Mouse (Mus musculus) T-helper 2 cell (primary cell): Measurements from ENCODE around the gene Dstn.

Source experiments
- in situ Hi-C: fragments of 300-600 bp; cut with MboI, MseI; formaldehyde crosslinking; loops from one replicate; pipeline ENCODE4 v1.15.1; 2025; ENCODE audit warnings: high pct_unique_total_duplicates

Gene Dstn

DNA sequence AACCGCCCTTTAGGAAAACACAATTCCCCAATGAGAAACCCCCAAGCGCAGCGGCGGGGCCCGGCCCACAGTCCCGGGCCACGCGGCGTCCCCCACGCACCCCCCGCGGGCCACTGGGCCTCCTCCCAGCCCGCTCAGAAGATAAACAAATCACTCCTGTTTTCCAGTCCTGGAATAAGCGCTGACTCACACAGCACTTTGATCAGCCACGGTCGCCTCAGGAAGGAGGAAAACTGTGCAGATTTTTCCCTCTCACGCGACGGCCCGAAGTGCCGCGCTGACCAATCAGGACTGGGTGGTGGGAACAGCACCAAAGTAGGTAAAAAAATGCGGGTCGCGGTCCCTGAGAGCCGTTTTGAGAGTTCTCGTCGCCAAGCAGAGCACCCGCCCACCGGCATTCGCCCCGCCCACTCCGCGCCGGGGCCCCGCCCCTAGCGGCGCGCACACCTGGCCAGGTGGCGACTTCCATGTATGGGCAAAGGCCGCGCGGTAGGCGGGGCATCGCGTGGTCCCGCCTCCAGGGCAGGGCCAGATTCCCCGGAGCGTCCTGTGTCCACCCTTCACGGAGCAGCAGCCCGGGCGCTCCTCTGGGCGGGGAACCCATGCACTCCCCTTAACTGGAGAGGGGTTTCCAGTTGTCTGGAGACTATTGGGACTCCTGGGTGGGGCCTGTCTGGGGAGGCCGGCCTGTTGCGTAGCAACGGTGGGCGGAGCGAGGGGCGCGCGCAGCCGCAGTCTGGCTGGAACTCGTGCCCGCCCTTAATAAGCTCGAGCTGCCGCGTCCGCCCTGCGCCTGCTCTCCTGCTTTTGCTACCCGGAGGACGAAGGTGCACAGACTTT is at the start of gene Dstn:
Gene Dstn, plus strand, starts transcription at position 561 of the 840 bp plus-strand sequence.
- in situ Hi-C loops, result no loop called here

DNA sequence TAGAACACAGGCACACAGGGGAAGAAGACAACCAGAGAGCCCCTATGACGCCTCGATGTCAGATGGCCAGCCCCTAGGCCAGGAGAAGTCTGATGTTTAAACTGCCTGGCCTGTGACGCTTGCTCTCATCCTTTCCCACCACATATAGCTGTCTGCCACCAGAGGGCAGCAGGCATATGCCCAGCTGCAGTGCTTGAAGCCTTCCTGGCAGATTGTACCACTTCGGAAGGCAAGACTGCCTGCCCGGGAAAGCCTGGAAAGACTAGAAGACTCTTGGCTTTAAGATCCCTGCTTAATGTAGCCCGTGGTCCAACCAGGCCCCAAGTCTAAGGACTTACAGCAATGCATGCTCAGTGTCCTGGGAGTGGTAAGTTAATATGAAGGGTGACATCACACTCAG is 47.8 kb upstream of the Dstn start:
- in situ Hi-C loops, result no loop called here

DNA sequence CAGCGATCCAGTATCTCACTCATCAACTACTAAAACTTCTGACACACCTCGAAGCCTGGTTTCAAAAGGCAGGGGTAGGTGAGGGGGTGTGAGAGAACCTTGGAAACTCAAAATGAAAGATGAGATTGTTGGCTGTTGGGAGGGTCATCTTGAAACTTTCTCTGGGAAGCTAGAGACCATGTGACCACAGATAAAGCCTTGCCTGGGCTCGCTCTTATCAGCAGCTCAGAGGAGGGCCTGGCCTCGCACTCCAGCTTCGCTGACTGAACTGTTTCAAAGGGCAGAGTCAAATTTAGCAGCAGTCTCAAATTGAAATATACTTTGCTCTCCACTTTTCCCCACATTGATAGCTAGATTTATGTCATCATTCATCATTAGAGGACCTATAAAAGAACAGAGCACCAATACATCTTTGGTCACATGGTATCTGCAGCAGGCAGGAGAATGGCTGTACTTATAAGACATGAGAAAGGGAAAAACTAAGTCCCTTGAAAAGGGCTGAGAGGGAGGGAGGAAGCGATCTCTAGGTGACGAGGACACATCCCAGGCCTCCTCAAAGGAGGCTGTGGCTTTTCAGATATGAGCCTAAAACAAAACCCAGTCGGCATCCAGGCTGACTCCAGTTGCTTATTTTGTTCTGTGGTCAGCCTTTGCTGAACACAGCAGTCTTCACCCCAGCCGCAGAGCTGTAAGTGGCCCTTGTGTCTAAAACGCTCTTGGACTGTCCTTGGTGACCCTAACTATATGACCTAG is 44.0 kb upstream of the Dstn start:
- in situ Hi-C loops, result no loop called here

DNA sequence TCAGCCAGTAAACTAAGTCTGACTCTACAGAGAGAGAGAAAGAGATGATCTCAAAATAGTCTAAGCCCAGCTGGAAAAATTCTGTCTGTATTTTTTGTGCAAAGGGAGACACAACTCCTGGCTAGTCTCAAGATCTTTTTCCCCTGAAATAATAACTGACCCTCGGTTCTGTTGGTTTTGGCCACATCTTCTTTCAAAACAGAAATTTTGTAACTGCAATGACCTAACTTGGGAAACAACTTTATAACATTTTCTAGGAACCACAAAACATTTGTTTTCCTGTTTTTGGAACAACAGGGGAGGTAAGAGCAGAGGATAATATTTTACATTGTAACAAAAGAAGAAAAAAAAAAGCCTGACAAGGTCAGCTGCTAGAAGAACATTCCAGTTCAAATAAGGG is 39.1 kb upstream of the Dstn start:
- in situ Hi-C loops, result no loop called here

DNA sequence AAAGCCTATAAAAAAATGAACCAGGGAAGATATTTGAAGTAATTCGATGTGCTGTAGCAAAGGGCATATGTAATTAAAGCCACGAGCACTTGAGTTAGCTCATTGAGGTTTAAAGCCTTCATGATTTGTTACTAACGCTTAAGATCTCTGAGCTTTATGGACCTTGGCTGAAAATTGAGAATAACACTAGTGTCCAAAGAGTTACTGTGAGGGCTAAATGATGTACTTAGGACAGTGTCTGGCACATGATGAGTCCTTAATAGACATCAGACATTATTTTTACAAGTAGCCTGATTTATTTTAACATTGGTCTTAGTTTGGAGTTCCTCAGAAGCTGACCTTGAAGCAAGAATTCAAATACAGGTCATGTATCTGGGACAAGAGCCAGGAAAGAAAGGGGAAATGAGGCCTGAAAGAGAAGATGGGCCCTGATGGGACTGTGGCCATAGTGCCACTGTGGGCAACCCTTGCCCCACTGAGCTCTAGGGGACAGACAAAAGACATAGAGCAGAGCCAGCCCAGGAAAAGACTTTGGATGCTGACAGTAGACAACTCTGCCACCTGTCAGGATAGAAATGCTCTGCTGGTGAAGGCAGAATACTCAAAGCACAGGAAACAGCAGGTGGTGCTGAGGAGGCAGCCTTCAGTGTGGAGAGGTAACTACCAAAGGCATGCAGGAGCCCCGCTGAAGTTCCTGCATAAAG is 38.0 kb upstream of the Dstn start:
- in situ Hi-C loops, result no loop called here

DNA sequence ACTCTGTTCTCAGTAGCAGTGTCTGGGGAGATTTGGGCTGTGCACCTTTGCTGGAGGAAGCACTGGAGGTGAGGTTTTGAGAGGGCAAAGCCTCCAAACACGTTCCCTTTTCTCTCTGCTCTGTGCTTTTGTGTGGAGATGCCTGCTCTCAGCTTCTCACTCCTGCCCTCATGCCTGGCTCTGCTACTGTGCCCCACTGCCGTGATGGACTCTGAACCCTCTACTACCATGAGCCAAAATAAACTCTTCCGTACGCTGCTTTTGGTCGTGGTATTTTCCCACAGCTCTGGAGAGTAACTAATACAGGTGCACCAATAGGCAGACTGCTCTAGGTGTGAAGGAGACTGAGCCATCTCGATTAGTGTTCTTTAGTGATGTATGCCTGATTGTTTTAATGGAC is 35.8 kb upstream of the Dstn start:
- in situ Hi-C loops, result no loop called here

DNA sequence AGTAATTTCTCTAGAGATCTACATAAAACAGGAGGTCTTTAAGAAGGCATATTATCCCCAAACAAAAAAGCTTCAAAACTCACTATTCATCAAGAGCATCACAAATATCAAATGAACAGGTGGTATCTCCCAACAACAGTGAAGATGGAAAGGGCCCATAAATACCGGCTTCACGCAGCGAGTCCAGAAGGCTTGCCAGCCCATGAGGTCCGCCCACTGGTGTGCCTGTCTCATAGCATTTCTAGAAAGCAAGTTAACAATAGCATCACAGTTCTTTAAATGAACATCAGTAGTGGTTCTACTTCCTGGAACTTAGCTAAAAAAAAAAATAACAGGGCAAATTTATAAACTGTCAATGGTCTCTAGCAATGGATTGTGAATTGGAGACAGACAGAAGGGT is 33.1 kb upstream of the Dstn start:
- in situ Hi-C loops, result no loop called here

DNA sequence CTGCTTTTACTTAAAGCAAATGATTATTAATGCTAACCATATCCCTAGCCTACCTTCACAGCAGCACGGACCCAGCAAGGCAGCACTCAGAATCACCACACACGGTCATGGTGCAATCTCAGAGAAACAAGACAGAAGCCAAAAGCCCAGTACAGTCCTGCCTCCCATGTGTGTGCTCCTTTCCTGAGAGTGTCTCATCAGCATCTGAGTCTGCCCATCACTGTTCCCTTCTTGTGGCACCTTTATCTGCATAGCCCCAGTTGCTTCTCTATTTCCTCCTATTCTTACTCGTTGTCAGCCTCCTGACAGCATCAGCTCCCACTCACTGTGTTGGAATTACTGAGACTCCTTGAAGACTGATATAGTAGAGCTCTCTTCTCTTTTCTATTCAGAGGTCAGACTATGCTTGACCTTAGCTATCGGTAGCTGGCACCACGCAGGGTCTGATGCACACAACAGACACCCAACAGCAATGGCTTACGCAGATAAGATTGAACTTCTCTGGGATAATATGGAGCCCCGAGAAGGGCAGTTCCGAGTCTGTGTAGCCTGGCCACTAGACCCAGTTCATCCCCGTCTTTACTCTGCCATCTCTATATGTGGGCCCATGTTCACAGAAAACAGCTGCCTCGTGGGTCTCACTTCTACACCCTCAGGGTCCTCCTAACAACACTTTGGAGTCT is 32.4 kb upstream of the Dstn start:
- in situ Hi-C loops, result no loop called here

DNA sequence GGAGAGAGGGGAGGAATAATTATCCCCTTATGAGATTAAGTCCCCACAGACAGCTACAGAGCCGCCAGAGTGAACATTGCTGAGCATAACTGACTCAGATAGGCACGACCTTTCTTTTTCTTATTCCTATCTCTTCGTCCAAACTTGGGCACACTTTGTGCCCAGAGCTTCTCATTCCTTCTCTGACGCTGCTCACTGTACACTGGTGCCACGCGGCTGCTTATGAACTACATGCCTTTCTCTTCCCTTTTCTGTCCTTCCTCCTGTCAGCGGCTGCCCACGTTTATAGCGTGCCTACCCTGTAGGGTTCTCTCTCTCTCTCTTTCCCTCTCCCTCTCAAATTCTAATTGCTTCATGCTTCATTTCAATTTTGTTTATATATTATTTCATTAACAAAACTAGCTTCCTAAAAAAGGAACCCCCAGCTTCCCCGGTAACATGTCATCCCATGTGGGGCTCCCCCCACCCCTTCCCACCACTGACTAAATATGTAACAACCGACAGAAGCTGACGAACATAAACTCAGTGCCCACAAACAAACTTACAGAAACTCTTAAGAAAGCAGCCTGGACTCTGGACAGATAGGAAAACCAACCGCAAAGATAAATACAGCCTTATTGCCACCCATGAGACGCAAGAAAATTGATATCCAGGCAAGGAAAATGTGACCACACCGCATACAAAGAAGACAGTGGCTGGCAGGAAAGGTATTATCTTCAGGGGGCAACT is 25.8 kb upstream of the Dstn start:
- in situ Hi-C loops, result no loop called here

DNA sequence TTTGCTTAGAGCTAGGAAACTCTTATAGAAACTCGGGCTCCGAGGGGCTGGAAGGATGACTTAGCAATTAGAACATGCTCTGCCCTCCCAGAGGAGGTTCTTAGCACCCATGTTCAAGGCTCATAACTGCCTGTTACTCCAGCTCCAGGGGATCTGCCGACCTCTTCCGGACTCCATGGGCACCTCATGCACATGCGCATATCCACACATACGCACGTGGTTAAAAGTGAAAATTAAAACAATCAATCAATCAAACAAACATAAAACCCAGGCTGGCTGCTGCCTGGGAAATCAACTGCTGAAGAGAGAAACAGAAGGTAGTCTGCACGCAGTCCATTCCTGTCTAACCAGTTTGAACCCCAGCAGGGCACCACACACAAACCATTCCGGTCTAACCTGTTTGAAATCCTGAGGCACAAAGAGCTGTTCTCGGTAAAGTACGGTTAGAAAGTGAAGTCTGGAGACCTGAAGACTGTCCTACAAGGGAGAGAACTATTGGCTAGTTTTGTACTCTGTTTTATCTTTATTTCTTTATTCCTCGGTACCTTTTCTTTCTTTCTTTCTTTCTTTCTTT is 25.2 kb upstream of the Dstn start:
- in situ Hi-C loops, result no loop called here

DNA sequence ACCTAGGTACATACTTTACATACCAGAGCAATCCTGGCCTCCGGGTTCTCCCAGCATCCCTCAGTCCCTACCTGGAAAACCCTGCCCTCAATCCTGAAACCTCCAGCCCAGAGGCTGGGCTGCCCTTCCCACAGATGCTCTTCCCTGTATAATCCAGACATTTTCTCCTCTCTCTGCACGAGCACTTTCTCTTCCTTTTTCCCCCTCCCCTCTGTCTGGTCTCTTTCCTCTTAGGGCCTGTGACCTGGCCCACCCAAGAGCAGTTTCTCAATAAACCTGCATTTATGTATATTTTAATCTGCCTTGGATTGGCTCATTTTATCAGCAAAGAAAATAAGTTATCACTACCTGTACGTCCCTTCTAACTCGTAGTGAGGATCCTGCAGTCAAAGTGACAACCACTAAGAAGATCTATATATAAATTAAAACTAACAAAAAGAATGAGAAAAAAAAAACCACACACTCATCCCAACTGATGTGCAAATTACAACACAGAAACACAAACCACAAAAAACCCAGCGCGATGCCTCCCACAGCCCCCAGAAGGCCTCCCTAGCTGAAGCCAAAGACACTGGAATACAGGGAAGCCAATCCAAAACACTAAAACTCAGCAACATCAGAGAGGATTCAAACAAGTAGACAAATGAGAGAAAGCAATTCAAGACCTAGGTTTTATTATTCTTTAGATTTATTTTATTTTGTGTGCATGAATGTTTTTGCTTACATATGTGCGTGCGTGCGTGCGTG is 23.6 kb upstream of the Dstn start:
- in situ Hi-C loops, result no loop called here

DNA sequence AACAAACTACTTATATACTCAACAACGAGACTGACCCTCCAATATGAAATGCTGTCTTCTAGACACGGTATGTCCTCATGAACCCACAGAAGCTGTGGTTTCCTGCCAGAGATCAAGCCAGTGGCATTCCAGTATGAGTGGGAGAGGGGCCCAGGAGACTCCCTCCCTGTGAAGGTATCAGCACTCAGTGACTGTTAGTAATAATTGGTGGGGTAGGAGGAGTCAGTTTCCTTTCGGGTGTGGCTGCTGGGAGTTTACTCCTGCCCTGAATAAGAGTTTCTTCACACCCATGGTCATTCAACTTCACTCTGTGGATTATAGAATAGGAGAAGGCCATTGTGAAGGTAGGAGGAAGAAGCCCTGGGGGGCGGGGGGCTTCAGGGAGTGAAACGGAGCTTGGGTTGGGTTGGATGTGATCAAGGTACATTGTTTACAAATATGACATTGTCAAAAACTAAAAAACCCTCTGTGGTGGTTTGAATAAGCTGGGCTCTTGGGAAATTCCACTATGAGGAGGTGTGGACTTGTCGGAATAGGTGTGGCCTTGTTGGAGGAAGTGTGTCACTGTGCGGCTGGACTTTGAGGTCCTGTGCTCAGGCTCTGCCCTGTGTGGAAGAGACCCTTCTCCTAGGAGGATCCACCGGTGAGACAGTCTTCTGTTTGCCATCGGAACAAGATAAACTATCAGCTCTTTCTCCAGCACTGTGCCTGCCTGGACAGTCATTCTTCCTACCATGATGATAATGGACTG is 15.5 kb upstream of the Dstn start:
- in situ Hi-C loops, result no loop called here

DNA sequence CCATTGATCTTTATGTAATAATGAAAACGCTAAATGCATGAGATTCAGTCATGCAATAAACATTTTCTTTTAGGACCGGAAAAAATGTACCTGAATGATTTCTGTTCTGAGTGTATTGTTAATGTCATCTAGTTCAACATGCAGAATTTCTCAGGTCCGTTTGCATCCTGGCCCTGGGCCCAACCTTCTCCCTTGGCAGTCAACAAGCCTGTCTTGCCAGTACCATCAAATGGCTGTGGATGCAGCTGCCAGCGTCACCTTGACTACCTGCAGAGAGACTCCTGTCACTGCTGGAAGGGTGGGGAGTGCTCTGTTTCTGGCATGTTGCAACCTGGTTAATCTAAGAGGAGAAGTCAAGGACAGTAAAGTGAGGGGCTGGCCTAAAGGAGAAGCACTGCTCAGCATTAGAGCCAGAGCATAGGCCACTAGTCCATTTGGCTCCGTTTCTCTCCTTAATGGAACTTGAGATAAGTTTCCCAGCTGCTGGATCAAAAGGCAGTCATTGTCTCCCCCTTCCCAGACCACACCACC is 14.2 kb upstream of the Dstn start:
- in situ Hi-C loops, result no loop called here

DNA sequence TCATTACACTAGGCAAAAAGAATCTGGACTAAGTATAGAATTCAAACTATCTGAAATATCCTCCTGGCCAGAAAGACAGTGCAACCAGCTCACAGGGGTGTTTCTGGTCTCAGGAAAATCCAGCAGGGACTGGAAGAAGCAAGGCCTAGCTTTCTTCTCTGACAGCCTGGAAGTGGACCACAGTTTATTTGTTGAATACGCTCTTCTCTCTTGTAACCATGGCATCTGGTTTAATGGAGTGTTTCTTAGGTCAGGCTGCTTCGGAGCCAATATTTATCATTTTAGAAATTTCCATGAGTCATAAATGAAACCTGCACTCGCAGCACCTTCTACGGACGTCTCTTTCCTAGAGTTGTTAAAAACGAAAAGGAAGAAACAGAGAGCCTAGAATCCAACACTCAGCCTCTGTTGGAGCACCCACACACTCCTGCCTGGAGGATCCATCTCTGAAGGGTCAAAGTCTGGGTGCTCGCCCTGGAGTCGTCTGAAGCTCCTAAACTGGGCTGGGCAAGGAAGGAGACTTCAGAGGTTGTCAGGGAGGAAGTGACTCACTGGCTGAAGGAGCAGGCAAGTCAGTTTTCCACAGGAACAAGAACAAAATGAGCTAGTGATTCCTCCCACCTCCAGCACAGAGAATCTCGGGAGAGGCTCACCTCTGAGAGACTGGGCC is 11.6 kb upstream of the Dstn start:
- in situ Hi-C loops, result no loop called here

DNA sequence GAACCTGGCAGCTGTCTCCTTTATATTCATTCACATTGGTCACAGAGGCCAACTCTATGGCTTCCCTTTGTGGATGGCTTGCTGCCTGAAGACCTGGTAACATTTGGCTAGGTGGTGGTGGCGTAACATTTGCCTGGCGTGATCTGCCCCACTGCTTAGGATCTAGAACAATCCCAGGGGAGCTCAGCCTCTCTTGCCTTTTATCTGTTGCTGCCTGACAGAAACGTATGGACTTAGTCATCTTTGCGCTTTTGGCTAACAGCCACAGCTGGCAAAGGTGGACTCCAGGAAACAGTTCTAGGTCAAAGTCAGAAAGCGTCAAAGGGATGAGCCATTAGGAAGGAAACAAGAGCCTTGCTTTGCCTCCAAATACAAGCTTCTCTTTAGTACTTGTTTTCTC is 10.2 kb upstream of the Dstn start:
- in situ Hi-C loops, result no loop called here

DNA sequence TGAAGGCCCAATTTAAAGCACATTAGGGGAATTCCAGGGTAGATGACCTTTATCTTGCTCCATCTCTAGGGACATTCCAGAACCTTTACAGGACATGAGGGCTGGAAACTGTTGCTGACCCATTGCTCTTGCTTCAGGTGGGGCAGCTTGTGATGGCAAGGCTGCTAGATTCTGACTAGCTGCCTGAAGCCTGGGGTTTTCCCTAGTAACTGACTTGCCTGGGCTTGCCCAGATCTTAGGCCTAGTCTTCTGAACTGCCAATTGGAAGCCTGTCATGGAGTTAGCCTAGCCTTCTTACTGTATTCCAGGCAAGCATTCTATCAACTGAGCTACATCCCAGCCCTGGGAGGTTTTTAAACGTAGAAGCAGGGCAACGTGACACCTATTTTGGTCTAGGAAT is 5.9 kb upstream of the Dstn start:
- in situ Hi-C loops, result no loop called here

DNA sequence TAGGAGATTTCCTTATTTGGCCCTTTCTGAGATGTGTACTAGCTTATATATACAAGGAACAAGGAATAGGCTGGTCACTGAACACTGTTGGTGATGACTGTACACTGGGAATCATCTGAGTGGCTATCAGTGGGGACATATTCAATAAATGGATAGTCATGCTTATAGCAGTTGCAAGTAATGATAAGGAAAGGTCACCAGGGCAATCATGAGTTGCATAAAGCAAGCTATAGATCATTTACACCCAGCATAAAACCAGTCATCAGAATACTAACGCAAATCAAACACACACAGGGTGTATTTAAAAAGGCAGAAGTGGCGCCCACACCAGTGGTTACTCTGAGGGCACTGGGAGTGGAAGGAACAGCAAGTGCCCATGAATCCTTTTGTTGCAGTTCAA is 2.9 kb upstream of the Dstn start:
- in situ Hi-C loops, result no loop called here

DNA sequence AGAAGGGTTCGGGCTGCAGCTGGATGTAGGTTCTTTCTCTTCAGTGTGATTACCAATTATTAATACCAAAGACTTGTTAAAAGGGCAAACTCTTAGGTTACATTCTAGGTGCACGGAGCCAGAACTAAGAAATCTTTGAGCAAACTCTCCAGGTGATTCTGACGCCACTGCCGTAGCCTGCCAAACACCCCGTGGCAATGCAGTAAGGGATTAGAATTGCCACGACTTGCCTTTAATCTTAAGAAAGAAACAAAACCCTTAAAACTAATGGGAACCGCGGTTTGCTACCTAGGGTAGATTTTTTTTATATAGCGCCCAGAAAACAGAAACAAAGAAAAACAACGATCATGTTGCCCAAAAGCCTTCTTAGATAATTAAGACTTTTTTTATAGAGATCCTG is 899 bp upstream of the Dstn start:
- in situ Hi-C loops, result no loop called here
